Mouse (Mus musculus) adipocyte (in vitro differentiated cells): ENCODE data around the gene Nynrin.

Experiments used
- DNase-seq: peaks from one replicate; pipeline ENCODE4 v3.0.0-alpha.2; 2016; ENCODE audit warnings: low spot score

Nynrin gene

DNA sequence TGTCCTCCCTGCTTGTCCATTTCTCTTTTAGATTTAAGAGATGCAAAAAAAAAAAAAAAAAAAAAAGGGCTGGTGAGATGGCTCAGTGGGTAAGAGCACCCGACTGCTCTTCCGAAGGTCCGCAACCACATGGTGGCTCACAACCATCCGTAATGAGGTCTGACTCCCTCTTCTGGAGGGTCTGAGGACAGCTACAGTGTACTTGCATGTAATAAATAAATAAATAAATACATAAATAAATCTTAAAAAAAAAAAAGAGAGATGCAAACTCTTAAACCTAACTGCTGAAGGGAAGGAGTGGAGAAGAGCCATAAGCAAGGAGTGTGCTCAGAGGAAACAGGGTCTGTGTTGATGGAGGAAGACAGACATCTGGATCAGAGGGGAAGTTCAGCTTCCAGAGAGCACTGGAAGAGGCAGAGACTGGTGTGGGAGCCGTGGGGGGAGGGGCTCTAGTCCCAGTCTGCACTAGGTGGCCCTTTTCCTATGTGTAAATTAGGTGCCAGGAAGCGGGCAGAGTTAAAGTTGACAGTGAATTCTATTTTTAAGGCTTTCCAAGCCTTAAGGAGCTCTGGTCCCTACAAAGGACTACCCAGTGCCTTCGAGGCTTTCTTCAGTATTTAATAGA, 24.6 kb downstream of the Nynrin start:
- no peak for DNase-seq

DNA sequence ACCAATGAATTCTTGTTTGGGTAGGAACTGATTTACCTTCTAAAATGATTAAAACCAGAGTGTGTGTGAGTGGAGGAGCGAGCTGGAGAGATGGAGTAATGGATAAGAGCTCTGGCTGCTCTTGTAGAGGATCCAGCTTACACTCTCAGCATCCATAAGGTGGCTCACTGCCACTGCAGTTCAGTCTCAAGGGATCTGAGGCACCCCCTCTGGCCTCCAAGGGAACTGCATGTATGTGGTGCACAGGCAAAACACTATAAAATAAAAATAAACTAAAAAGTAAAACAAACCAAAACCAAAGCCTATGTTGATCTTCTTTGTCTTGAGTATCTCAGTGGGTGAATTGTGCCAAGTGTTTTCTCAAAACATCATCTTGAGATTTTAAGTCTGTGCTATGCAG, 25.8 kb downstream of the Nynrin start:
- peak; percentile 54 for DNase-seq

DNA sequence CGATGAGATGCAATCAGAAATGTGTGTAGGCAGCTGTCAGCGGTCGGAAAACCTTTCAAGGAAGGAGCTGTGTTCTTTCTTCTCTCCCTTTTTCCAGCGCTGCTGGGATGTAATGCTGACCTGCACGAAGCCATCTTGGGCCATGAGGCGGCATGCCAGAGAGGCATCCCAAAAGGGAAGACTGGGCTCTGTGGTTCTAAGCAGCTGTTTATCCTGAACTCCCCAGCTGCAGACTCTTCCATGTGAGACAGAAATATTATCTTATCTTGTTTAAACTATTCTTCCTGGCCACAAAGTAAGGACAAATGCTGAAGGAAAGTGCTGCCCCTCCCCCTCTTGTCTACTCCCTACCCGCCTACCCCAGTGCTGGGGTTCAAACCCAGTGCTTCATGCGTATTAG, 27.2 kb downstream of the Nynrin start:
- no peak for DNase-seq

DNA sequence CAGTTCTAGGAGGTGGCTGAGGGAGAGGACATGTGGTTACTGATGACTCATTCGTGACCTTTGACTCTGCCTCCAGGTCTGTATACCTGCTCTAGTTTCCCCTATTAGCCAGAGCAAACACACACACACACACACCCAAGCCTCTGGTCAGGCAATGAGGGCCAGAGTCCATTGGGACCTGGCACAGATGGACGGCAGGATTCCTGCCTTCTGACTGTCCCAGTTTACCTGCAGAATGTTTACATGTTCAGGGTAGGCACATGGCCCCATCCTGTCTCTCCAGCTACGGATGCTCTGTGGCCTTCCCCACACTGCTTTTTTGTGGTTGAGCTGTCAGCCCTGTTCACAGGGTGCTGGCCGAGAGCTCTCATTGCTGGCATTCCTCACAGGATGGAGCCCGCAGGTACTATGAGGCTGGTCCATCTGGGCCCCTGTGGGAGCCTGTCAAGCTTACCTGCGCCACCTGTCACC, 28.4 kb downstream of the Nynrin start:
- no peak for DNase-seq

DNA sequence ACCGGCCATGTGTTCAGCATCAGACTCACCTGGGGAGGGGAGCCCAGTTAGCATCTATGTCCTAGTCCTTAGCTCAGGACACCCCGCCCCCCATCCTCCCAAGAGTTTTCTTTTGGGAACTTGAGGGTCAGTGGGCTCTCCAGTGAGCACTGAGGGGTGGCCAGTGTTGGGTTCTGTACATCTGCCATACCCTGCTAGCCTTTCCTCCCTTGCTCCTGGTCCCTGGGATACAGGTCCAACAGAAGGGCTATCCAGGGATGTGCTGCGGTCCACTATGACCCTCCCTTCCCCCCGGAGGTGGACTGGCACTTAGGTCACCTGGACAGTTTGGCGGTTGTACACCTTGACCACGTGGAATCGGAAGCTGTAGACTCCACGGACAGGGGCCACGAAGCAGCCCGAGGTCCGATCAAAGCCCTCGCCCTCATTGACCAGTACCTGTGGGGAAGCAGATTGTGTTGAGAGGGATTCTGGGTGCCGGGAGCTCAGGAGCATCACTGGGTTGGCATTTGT, 29.4 kb downstream of the Nynrin start:
- no peak for DNase-seq

DNA sequence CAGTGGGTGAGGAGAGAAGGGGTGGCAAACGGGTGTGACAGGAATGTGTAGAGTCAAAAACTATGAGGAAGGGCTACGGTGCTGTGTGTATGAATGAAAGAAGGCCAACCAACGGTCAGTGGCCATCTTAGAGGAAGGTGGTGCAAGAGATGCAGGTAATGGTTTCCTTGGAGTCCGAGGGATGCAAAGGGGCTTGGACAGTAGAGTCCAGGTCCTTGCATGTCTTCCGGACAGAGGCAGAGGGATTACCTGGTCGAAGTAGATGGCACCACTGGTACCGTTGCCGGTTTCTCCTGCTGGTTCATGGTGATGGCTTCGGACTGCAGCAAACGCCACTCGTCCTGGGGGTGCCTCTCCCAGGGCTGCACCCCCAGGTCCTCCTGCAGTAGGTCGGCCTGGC, 29.9 kb downstream of the Nynrin start:
- DNase-seq: no peak

DNA sequence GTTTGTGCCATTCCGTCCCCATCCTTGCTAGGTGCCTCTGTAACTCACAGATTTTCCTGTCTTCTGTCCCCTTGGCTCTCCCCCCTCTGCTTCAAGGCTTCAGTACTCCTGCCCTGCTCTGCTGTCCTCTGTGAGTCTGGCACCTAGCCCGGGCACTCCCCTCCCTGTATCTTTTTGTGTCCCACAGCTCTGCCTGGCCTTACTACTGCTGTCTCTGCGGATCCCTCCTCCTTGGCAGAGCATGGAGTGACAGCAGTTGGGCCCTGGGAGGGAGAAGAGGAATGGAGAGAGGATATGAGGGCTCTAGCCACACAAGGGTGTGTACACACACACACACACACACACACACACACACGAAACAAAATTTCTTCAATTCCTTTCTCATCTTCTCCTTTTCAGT, 30.4 kb downstream of the Nynrin start, which contains the start of gene Cbln3:
Cbln3 (minus strand) TSS at position 227 of the 400 bp plus-strand sequence.
- DNase-seq: peak; percentile 39

DNA sequence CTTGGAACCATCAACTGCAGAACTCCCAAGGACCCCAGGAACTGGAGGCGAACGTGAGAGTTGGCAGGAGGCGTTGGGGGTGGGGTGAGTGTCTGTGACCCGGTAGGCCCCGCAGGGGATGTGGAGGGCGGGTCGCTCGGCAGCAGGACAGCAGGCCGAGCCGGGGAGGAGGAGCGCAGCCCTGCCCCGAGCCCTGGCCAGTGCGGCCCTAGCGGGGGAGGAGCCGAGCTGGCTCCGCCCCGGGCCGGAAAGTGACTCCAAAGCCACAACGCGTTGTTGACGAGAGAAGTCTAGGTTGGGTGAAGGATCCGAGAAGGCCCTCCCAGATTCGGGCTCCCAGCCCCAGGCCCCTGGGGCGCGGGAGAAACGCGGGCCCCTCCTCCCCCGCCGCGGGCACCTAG, 30.9 kb downstream of the Nynrin start, which contains the start of gene Khnyn:
Khnyn (plus strand) TSS at position 235 of the 401 bp plus-strand sequence.
- DNase-seq: peak; percentile 81

DNA sequence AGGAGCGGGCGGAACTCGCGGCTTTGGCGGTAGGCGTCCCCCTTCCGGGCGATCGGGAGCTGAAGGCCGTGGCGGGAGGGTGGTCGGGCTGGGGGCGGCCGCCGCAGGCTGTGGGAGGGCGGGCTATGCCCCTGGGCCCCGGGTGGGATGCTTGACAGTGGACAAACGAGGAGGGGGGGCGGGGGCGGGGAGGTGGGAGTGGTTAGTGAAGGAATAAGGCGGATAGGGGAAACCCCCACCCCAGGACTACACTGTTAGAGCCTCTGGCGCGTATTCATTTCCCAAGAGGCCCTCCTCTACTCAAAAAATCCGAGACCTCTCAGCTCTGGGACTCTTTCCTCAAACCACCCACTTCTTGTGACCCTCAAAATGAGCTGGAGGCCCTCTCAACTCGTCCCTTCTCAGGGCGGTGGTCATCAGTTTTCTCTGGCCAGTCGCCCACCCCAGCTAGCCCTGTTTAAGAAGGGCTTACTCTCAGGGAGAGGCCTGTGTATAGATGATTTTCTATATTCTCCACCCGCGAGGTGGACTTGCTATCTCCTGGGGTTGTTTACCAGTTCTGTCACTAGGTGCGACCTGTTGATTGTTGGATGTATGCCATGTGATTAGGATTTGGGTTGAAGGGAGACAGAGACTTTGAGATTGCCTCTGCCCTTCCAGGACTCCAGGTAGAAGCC, 31.4 kb downstream of the Nynrin start:
- peak; percentile 30 for DNase-seq

DNA sequence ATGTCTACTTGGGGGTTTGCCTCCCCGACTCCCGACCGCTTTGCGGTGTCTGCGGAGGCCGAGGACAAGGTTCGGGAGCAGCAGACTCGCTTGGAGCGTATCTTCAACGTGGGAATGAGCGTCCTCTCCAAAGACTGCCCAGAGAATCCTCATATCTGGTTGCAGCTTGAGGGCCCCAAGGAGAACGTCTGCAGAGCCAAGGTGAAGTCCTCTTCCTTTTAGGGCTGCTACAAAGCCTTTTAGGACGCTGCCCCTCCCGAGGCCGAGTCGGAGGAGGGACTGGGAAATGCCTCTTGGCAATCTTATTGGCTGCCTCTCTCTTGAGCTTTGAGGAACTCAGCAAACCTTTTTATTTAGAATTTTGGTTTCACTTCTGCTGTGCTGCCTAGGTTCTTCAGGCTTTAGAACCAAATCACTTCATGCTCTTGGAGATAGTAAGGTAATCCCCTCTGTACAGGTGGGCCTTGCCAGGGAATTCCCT, 32.0 kb downstream of the Nynrin start:
- peak; percentile 53 for DNase-seq

DNA sequence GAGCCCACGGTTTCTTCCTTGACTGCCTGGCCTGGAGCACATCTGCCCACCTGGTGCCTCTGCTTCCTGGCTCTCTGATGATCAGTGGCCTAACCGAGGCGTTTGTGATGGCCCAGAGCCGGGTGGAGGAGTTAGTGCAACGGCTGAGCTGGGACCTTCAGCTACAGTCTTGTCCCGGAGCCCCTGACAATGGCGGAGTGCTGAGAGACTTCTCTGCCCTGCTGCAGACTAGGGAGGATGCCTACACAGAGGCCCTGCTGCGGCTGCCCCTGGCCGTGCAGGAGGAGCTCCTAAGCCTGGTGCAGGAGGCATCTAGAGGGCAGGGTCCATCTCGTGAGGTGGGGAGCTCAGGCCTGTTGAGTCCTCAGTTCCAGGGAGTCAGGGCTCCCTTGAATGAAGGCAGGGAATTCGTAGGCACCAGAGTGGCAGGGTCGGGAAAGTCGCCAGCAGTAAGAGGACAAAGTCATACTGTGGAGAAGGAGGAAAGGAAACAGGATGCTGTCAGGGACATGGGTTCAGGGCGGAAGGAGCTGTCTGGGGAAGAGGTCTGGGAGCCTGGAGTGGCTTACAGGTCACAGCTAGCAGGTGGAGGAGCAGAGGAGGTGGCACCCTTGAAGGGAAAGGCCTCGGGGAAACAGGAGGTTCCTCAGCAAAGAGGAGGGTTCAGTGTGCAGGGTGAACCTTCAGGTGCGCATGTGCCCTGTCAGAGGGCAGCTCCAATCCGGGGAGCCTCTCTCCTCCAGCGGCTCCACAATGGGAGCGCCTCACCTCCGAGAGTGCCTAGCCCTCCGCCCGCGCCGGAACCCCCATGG, 33.0 kb downstream of the Nynrin start:
- no peak for DNase-seq

DNA sequence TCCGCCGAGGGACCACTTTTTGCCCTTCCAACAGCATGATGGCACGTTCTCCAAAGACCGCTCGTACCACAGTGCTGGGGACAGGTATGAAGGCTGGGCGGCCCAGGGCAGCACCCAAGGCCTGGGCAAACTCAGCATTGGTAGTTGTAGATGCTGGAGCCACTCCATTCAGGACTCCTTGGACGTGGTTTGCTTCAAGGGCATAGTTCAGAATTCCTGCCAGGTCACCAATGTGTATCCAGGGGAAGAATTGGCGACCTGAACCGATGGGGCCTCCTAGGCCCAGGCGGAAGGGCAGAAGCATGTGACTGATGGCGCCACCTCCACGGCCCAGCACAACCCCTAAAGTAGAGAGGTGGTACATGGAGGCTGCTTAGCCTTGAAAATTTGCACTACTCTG, 43.9 kb downstream of the Nynrin start:
- DNase-seq: no peak

DNA sequence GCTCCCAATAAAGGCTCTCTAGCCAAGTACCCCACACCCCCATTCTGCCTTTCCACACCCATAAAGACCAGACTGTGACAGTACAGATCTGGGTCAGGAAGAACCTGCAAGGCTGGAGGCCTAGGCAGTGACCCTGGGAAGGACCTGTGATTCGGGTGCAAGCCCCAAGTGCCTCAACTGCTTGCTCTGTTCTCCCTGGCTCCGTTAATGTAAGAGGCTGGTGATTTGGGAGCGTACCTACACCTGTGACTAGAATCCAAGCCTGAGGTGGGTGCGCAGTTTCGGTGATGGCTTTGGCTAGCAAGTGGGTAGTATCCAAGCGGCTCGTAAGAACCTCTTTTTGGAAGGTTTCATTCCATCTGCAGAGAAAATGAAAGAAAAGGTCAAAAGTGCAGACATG, 45.1 kb downstream of the Nynrin start:
- no peak for DNase-seq

DNA sequence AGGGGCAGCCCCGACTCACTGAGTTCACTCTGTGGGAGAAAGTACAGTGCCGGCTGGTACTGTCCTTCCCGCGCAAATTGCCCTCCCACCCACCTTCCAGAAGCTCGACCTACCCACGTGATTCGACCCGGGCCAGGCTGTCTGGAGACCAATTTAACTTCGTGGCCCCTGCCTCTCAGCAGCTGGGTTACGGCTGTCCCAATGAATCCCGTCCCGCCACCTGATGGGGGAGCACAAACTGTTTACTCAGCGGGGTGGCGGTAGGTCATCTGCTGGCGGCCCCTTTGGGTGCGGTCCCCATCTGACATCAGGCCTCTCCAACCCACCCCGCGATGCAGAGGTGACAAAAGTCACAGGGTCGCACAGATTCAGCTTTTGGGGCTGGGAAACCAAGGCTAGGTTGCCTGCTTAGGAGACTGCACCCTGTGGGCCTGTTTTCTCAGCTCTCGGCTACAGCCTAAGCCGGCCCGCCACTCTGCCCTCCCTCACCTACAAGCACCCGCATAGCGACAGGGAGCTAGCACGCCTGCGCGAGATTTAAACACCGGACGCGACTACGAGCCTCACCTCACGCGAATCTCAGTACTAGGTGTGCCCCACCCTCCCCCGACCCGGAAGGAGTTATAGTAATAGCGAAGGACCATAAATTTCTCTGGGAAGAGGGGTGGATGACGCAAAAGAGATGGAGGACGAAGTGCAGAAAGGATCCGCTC, 46.0 kb downstream of the Nynrin start, which contains the start of gene Sdr39u1:
Sdr39u1 (minus strand) TSS at position 593 of the 713 bp plus-strand sequence.
- DNase-seq: no peak

DNA sequence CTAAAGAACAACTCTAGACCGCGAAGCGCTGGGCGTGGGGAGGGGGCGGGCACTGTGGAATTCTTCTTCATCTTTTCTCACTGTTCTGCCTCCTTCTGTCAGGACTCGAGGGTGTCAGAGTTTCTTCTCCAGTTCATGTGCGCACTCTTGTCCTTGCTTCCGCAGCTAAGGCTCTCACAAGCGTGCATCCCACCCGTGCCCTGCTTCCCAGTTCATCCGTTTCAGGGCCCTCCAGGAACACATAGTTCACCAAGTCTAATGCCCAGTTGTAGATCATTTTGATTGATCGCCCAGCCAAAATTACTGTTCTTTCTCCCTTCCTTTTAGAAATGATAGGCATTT, 46.6 kb downstream of the Nynrin start:
- DNase-seq: no peak

DNA sequence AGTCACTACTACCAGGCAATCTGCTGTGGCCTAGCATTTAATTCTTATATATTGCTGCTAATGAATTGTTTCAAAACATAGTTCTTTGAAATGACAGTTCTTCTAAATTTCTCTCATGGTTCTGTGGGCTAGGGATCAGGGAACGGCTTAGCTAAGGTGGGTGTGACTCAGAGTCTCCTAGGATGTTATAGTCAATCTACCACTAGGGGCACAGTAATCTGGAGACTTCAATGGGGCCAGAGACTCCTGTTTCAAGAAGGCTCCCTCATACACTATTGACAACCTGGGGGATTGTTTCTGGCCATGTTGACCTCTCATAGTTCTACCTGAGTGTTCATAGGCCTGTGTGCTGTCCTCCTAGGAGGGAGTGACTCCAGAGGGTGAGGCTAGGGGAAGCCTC, 51.7 kb downstream of the Nynrin start:
- DNase-seq: no peak

DNA sequence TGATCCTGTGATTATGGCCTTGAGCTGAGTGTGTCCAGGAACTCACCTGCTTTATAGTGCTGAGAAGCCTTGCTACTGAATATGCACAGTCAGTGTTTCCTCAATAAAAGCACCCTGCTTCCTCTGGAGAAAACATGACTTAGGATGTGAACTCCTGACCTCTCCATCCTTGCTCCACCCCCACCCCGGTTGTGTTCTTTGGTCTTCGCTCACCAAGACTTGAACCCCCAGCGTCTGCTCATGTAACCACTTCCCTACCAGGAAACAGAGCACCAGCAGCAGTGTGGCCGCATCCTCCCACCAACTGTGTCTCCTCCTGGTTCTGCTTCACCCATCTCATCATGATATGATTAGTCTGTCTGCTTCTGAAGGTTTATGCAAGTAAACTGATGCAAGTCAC, 59.6 kb downstream of the Nynrin start:
- DNase-seq: no peak

DNA sequence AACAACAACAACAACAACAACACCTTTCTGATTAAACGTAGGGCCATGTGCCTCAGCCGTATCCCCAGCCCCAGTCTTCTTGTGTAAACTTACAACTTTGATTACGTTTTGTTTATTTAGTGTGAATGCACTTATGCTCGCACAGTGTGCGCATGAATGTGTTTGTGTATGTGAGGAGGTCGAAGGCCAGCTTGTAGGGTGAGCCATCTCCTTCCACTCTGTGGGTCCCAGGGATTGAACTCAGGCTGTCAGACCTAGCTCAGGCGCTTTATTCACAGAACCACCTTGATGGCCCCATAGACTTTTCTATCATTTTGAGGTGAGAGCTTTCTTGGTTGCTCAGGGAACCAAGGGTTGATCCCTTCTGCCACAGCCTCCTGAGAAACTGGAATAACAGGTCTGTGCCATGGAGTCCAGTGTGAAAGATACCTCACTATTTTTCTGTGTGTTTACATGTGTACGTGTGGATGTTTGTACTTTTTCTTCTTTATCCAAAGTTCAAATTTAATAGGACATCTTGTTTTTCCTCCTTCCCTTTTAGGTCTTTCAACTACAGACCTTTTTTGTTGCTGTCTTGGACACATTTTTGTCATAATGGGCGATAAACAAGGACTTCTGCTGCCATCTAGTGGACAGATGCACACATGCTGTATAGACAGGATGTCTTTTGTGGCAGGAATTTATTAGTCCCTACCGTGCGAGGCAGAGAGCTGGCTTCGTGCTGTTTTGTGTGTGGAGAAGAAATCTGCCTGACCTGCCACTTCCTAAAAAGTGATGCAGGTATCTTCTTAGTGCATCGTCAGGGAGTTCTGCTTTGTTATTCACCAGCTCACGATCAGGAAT, 64.7 kb downstream of the Nynrin start:
- DNase-seq: peak; percentile 85

DNA sequence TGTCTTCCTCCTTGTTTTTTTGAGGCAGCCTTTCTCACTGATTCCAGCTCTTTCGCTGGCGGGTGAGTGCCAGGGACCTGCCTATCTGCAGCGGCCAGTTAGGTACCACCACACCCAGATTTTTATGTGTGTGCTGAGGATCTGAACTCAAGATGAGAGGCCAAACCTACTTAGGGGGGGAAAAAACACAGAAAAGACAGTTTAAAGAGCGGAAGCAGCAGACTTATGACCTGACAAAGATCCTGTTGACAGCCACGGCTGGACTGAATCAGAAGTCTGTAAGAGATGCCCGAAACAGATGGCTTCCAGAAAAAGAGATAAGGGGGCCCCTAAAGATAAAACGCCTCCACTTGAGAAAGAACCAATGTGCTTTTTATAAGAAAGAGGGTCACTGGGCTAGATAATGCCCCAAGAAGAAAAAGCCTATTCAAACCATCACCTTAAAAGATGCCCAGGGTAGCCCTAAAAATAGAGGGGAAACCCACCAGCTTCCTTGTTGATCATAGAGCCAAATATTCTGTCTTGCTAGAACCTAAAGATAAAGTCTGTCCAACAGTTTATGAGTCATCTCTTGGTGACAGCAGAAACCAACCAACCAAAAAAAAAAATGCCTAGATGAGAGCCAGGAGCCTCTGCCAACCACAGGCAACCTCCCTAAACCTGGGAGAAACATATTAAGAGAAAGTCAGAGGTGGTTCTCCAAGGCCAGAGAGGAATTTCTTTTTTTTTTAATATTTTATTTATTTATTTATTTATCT, 68.8 kb downstream of the Nynrin start:
- DNase-seq: no peak
